Mouse (Mus musculus) olfactory bulb, adult 2 months (tissue): ENCODE measurements at regions not wholly inside any gene's neighbourhood (a gene's known extent, or its start where the extent isn't known, plus 50 kb on each side); places are given as distances from the start of the nearest gene placed in this dataset.

Source experiments
- H3K27ac ChIP-seq: fragments of 200-500 bp; 2 replicates; pipeline ENCODE4 v1.5.1; 2012; ENCODE audit warnings: low read depth, low read length; ENCODE audit not compliant: insufficient read depth
- H3K4me1 ChIP-seq: fragments of 200-500 bp; 2 replicates; pipeline ENCODE4 v1.6.1; 2012; ENCODE audit warnings: low read length; ENCODE audit not compliant: control insufficient read depth, insufficient read depth
- H3K4me3 ChIP-seq: fragments of 200-500 bp; 2 replicates; pipeline ENCODE4 v1.5.1; 2012; ENCODE audit warnings: mild to moderate bottlenecking, low read depth, low read length, moderate library complexity; ENCODE audit not compliant: insufficient read depth
- CTCF ChIP-seq: fragments of 200-500 bp; IDR thresholded peaks from 2 replicates; pipeline ENCODE4 v1.5.1; 2012; ENCODE audit warnings: low read depth, mild to moderate bottlenecking, low read length, moderate library complexity; ENCODE audit not compliant: insufficient read depth
- POLR2A ChIP-seq: fragments of 200-500 bp; IDR thresholded peaks from 2 replicates; pipeline ENCODE4 v1.6.1; 2012; ENCODE audit warnings: mild to moderate bottlenecking, low read depth, low read length, moderate library complexity; ENCODE audit not compliant: insufficient read depth
- WGBS: fragments of 180-500 bp; shearing (Covaris S2); methylation state at CpG from one replicate; pipeline ENCODE4 v1.1.7; 2018; 5-methylcytosine and 5-hydroxymethylcytosine counted together

GRCm38 (mm10) chr3:128039185-128039584 lies 143.1 kb upstream of the Fam241a start:
- Histone ChIP-seq H3K4me3 (no peak overlapping the region), H3K27ac (no peak overlapping the region), H3K4me1 (no peaks in the 10 kb centered on the region)
- 64% methylated on average over 5 of the region's 5 CpGs for WGBS
- TF ChIP-seq CTCF (no peak), POLR2A (no peak)

- WGBS: 68% methylated on average over 10 of the region's 10 CpGs
- TF ChIP-seq POLR2A: no peak
- no peak for TF ChIP-seq CTCF
- Histone ChIP-seq H3K4me1 (no peaks in the 10 kb centered on the region), H3K4me3 (no peak overlapping the region), H3K27ac (no peak overlapping the region)
Observed at GRCm38 (mm10) chr3:128036538-128036937, 140.4 kb upstream of the Fam241a start.

DNA sequence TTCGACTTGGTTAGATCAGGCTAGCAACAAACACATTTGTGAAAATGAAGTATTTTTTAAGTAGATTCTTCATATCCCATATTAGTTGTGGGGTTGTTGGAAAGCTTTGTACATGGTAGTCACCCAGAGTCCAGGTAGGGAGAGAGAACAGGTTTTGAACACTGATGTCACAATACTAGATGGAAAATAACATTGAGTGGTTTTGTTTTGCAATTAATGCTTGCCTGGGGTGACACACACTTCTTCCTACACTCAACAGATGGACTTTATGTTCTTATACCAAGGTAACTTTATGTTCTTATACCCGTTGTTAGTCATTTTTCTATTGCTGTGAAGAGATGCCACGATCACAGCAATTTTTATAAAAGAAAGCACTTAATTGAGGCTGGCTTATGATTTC lies 134.2 kb upstream of the Fam241a start:
- Histone ChIP-seq H3K4me3 (no peak overlapping the region), H3K27ac (no peak overlapping the region), H3K4me1 (no peaks in the 10 kb centered on the region)
- WGBS: 94% methylated on average over 3 of the region's 3 CpGs
- TF ChIP-seq CTCF (no peak), POLR2A (no peak)

DNA sequence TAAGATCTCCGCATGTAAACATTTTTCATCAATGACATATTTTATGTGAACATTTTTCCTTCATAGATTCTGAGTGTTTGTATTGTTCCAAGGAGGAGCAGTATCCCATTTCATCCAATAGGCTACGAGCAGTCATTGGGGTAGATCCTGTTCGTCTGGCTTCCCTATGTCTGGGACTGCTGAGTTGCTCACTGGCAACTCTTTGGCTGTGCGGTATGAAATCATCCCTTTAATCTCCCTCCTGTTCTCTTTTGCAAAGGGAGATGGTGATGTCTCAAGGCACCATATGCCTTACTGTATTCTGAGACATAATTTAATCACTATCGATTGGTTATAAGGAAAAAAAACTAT lies 133.4 kb upstream of the Fam241a start:
- Histone ChIP-seq H3K4me3 (no peak overlapping the region), H3K27ac (no peak overlapping the region), H3K4me1 (no peaks in the 10 kb centered on the region)
- no peak for TF ChIP-seq POLR2A
- TF ChIP-seq CTCF: no peak
- 72% methylated on average over 5 of the region's 5 CpGs for whole genome bisulfite sequencing

DNA sequence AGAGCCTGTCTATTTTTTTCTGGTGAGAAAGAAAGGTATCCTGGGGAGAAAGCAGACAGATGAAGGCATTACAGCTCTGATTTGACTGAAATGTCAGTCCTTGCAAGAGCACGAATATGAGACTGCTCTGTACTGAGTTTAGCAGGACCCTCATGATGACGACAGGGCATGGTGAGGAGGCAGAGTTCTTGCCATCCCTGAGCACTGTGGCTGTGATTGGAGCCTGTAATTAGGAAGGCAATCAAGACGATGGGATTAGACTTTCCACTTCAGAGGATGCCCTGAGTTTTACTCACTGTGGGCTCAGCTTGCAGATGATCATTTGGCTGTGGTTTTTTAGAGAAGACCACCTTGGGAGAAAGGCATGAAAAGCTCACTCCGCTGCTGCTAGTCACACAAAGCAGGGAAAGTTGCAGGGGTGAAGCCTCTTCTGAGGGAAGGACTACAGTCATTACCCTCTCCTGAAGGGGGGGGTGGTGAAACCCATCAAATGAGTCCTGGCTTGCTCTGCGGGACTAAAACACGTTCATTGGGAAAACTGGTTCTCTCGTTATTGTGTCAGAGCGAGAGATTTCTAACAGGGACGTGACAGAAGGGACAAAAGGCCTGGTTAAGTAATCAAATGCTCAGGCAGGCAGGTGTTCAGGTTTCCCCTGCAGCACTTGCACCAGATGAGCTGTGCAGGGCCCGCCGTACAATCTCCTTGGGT lies 132.9 kb upstream of the Fam241a start:
- Histone ChIP-seq H3K27ac (no peak overlapping the region), H3K4me1 (no peaks in the 10 kb centered on the region), H3K4me3 (no peak overlapping the region)
- 30% methylated on average over 11 of the region's 11 CpGs for WGBS
- TF ChIP-seq CTCF: no peak
- TF ChIP-seq POLR2A: no peak

DNA sequence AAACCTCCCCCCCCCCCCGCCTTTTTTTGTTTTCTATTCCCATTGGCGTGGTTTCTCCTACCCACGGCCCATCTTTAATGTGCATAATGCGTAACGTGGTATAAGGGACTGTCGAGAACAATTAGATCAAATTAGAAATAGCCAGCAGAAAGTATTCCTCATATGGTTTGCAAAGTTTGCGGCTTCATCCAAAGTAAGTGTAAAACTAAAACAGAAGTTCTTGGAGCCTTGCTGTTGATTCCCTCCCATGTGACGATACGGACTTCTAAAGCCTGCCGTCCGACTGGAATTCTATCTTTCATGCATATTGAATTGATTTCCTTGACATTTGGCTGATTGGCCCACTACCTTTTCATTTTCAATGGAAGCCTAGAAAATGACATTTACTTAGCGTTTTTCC lies 128.7 kb upstream of the Fam241a start:
- no peak overlapping the region for H3K4me3 ChIP-seq
- WGBS: 91% methylated on average over 12 of the region's 12 CpGs
- no peak overlapping the region for H3K27ac ChIP-seq
- H3K4me1 ChIP-seq: no peaks in the 10 kb centered on the region
- TF ChIP-seq POLR2A (no peak), CTCF (no peak)

GRCm38 (mm10) chr3:128014909-128015308 lies 118.8 kb upstream of the Fam241a start:
- TF ChIP-seq POLR2A (no peak), CTCF (no peak)
- 96% methylated on average over 1 of the region's 1 CpGs for WGBS

DNA sequence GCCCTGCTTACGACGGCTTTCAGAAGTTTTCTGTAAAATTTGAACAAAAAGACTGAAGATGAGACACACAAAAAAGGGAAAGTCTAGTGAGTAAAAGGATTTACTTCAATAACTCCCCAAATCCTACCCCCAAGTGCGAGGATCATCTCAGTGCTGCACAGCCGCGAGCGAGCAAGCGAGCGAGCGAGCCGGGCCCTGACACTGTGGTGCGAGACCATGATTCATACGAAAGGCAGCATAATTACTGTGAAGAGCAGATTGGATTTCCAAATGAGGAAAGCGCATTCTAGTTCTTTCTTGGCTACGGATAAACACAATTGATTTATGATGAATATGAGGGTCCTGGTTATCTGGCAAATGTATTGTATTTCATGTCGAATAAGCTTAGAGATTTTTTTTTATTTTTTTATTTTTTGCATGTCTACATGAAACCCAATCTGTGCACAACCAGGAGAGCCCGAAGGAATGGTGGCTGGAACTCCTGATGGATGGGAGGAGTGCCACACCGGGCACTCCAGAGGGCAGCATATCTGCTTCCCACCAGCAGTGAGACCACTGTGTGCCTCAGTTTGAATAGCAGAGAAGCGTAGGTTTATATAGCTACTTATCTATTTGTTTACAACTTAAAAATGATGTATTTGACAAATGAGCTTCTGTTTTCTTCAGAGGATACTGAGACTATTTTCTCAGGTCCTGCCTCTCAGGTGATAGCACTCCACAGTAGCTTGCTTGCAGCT lies 106.9 kb upstream of the Fam241a start:
- H3K4me1 ChIP-seq: no peaks in the 10 kb centered on the region; the same call in 1 of the 2 replicates

More at GRCm38 (mm10) chr3:128014909-128015308, 118.8 kb upstream of the Fam241a start:
- no peak overlapping the region for H3K4me3 ChIP-seq
- H3K4me1 ChIP-seq: no peaks in the 10 kb centered on the region
- no peak overlapping the region for H3K27ac ChIP-seq

GRCm38 (mm10) chr3:128001924-128002501 lies 105.9 kb upstream of the Fam241a start:
- TF ChIP-seq POLR2A (no peak), CTCF (no peak)
- Histone ChIP-seq H3K4me3 (no peak overlapping the region), H3K4me1 (no peaks in the 10 kb centered on the region; the same call in 1 of the 2 replicates), H3K27ac (no peak overlapping the region)
- 76% methylated on average over 6 of the region's 6 CpGs for WGBS

More for the DNA sequence above, 106.9 kb upstream of the Fam241a start:
- TF ChIP-seq CTCF (no peak), POLR2A (no peak)
- no peak overlapping the region for H3K27ac ChIP-seq
- H3K4me3 ChIP-seq: no peak overlapping the region
- 58% methylated on average over 18 of the region's 18 CpGs for WGBS
